Mouse (Mus musculus) embryo, embryonic 10 days (tissue): ENCODE data around the gene Pelp1.
"Not testable (repeated sequence)": the region's sequence is repeated elsewhere in the genome, so short reads cannot be mapped to it uniquely, and the experiment has no call there.

ENCODE experiments used
- DNase-seq: peaks from one replicate; pipeline ENCODE4 v3.0.0-alpha.2; 2015; ENCODE audit warnings: low spot score

Gene Pelp1

DNA sequence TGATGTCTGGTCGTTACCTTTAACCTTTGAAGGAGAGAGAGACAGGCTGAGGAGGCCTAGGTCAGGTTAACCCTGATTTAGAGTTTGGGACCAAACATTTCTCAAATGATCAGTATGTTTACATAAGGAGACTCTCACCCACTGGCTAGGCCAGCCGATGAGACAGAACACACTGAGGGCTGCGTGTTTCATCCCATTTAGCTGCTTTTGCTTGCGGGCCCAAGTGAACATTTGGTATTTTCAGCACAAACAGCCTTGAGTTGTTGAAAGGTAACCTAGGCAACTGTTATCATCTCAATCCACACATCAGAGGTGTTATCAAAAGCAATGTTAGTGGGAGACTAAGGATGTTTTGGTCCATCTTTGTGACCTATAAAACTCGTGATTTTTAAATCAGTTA is 9.7 kb upstream of the Pelp1 start:
- no peak for DNase-seq

DNA sequence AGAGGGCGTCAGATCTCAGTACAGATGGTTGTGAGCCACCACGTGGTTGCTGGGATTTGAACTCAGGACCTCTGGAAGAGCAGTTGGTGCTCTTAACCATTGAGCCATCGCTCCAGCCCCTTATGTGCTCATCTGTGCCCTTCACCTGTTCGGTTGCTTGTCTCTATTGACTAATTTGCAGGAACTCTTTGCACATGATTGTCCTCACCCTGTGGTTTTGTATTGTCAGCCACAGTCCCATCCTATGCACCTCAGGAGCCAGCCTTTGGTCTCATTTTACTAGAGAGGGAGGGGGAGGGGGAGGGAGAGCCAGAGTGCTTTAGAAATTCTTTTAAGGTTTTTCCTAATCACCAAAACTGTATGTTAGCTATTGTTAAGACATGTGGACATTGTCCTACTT is 8.4 kb upstream of the Pelp1 start:
- DNase-seq = no peak

DNA sequence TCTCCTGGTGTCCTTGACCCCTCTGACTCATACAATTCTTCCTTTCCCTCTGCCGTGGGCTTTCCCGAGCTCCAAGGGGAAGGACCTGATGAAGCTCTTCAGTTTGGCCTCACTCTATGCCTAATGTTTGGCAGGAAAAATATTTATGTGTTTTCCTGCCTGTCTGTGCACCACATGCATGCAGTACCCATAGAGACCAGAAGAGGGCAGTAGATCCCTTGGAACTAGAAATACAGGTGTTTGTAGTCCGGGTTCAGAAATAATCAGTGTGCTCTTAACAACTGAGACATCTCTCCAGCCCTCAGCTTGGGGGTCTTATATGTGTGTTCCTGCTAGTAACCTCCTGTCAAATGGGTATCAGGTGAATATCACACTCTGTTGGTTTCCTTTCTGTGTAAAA is 4.1 kb upstream of the Pelp1 start:
- DNase-seq = peak; percentile 86

DNA sequence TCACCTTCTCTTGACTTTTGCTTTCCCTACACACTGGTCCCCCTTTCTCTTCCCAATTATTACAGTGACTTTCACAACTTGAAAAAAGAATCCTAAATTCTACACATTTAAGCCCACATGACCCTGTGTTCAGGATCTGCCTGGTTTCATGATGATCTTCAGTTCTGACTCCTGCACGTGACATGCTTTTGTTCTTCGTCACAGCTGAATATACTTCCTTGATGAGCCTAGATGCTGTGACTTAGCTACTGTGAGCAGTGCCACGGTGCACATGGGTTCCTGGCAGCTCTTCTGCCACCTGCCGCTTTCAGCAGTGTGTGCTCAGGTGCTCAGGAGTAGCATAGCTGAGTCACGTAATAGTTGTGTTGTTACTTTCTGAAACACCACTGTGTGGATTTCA is 2.8 kb upstream of the Pelp1 start:
- no peak for DNase-seq

DNA sequence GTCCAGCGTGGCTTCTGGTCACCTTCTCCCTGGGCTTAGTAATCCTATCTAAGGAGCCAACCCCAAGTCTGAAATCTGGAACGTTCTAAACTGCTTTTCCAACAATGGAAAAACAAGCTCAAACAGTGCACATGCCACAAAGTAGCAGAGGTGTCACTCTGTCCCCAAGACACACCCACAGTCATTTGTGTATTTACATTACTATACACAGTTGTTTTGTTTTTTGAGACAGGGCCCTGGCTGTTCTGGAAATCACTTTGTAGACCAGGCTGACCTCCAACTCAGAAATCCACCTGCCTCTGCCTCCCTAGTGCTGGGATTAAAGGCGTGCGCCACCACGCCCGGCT is 439 bp upstream of the Pelp1 start:
- no peak for DNase-seq

DNA sequence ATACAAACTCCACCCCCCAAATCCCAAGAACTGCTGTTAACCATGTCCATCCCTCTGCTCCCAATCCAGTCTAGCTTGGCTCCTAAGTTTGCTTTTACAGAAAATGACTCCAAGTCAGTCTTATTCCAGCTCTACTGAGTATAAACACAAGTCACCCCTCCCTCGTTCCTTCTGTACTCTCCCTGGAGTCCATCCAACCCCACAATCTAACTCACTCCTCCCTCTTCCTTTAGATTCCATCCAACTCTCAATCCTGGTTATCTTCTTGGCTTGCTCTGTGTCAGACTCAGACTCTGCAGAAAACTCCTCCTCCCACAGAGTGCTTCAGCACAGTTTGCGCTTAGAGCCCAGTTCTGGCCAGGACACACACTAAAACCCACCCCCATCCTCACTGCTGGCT is 6.2 kb downstream of the Pelp1 start:
- no peak for DNase-seq

DNA sequence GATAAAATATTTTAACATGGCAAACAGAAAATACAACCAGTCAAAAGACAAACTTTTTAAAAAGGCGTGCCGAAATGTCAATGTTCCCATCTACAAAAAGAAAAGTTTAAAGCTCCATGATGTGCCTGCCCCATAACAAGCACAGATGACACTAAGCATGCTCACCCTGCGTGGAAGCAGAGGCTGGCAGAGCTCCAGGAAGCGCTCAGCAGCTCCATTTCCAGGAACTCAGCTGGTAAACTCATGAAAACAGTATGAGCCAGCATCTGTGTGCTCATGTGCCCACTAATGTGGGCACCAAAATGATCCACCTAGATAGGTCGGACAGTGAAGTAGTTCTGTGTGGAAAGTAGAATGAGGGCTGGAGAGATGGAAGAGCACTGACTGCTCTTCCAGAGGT is 20.4 kb downstream of the Pelp1 start:
- DNase-seq = no peak

DNA sequence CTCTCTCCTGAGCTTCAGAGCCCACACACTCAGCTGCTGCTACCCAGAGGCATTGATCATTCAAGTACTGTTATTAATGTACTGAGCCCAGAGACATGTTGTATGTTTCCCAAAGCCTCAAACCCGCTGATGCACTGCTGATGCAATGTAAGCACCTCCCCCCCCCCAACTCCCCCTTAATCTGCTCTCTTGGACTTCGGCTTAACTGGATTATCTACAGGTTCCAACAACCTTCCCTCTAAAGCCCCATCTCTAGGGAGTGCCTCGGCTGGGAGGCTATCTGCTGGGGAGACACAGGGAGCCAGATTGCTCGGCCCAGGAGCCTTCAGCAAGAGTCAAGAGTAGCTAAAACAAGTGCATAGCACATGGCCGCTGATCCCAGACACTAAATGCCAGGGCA is 22.4 kb downstream of the Pelp1 start:
- DNase-seq = no peak

DNA sequence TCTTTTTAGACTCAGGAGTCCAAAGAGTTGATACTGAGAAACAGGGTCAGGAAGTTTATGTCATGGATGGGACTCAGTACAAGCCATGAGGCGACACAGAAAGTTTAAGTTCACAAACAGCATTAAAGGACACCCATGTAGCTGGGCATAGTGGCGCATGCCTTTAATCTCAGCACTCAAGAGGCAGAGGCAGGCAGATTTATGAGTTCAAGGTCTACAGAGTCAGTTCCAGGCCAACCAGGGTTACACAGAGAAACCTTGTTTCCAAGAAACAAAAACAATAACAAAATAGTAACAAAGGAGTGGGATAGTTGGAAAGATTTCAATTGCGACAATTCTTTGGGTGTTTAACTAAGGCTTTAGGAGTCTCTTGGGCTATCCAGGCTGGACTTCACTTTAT is 25.7 kb downstream of the Pelp1 start:
- DNase-seq = no peak

DNA sequence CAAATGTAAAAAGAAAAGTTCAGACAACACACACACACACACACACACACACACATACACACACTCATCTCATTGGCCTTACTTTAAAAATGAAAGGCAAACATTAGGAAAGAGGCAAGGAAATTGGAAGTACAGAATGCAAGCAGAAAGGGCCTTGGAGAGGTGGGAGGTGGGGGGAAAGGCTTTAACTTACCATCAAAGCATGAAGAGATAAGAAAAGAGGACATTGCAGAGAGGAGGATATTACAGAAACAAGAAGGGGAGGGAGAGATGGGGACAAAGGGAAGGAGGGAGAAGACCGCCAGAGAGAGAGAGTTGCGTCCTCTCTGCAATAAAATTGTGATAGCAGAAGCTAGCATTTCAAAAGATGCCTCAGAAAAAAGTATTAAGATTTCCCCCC is 28.5 kb downstream of the Pelp1 start:
- no peak for DNase-seq

DNA sequence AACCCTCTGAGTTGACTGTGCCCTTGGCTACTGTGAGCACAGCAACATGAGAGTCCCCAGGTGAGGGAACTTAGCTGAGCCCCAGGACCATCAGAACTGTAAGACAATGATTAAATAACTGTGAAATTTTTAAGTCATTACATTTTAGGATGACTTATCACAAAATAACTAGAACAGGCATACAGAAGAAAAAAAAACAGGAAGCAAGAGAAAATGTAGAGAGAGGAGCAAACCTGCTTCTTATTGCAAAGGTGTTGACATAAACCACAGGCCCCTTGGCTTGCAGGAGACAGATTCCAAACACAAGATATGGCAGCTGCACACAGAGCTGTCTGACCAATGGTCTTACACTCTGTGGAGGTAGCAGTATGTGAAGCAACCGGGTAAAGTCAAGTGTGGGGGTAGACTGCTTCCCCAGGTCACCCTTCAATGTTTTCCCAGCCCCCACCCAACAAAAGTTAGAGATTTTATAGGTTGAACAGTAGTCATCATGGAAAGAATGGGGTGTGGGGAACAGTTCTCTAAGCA is 29.3 kb downstream of the Pelp1 start:
- DNase-seq = no peak

DNA sequence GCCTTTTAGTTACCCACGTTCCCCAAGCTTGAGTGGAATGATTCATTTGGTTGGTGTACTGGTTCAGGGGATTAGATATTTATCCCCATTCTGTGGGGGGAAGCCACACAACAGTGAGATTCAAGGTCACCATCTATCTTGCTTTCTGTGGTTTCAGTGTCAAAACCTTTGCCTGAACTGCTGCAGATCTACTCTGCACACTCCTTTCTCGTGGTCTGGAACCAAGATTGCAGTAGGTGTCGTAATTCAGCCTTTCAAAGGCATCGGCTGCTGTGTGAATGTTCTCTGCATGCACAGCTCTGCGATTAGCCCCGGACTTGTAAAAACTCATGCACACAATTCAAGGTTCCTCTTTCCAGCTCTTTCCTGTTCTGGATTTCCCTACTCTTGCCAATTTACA is 33.8 kb downstream of the Pelp1 start:
- no peak for DNase-seq

DNA sequence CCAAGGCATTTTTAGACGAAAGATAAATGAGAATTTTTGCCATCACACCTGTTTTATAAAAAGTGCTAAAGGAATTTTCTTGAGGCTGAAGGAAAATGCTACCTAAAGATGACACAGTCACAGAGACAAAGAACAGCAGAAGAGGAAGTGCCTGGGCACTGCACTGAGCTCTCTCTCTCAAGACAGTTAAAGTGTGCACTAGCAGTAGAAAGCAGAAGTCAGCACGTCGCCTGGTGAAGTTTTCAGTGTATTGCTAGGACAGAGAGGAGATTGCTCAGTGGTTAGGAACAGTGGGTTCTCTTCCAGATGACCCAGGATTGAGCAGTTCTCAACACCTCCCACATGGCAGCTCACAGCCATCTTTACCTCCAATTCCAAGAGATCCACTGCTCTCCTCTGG is 35.5 kb downstream of the Pelp1 start:
- DNase-seq = no peak

DNA sequence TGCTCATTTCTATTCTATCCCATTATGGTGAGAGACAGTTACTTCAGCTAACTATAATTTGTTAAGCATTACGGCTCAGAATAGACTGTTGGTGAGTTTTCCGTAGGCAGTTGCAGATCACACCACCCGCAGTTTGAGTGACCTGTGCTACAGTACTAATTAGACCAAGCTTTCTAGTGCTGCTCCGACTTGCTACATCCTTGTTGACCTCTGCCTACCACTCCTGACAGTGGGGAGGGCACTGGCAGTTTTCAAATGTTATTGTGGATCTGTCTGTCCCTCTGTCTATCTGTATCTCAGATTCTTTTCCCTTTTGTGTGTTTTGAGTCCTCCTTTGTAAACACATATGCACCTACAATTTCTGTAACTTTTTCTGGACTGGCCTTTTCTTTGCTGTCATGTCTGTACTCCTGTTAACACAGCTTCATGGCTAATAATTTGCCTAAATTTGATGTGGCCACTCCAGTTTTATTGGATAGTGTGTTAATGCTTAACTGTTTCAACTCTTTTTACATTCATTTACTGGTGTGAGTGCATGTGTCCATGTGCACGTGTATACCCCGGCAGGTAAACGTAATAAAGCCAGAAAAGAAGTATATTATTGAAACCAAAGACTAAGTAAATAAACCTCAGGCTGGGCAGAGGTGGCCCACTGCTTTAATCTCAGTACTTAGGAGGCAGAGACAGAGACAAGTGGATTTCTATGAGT is 36.8 kb downstream of the Pelp1 start:
- DNase-seq = no peak

DNA sequence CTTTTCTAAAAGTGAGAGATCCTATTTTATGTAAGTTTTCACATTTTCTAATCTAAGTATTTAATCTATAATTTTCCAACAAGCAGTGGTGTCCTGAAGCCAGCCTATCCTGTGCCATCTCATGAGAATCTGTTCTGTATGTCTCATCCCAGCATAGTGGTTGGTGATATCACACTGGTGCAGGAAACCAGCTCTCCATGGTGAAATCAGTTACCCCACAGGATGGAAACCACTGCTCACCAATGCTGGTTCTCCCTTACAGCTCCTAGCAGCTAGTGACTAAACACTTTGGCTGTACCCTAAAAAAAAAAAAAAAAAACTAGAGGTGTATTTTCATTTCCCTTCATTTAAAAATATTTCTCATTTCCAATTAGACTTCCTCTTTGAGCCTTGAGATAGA is 37.4 kb downstream of the Pelp1 start:
- DNase-seq = no peak

DNA sequence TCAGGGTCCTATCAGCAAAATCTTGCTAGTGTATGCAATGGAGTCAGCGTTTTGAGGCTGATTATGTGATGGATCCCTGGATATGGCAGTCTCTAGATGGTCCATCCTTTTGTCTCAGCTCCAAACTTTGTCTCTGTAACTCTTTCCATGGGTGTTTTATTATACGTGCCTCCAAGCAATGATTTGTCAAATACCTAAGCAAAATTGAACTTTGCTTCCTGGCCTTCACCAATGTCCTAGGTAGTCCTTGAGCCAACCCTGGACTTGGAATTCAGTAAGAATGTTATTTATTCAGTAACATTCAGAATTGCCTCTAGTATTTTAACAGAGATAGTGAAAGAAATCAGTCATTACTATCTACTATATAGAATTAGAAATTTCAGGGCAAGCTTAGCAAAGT is 41.2 kb downstream of the Pelp1 start:
- DNase-seq = not testable (repeated sequence)

DNA sequence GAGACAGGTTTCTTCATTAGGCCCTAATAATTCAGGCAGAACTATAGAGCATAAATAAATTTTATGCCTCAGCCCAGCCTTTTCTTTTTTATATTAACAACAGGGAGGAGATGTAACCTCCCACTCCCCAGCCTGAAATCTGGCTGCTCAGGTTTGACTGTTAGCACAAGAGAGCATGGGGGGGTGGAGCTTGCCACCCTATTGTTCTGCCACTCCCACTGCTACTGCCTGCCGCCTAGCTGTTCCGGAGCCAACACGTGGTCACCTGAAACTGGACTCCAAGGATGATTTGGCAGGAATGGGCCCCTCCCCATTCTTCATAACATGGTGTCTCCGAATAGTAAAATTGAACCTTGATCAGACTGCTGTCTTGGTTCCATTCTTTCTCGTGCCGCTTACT is 42.1 kb downstream of the Pelp1 start:
- DNase-seq = not testable (repeated sequence)

DNA sequence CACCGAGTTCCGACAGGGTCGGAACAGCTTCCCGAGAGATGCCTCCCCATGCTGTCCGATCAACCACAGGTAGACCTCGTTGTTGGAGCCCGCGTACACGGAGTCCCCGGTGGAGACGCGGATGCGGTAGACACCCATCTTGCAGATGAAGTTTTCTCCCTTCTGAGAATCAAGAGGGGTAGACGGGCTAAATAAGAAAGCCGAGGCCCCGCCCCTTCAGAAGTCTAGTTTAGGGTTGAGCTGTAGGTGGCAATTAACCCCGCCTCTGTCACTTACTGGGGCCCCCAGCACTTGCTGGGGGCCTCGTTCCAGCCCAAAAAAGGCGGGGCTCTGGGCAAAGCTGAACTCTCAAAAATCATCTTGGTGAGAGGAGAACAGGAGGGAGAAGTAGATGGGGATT is 58.0 kb downstream of the Pelp1 start, which contains the start of gene Alox15:
TSS of gene Alox15 (minus strand) at position 164 of the 400 bp plus-strand sequence.
- DNase-seq = no peak

DNA sequence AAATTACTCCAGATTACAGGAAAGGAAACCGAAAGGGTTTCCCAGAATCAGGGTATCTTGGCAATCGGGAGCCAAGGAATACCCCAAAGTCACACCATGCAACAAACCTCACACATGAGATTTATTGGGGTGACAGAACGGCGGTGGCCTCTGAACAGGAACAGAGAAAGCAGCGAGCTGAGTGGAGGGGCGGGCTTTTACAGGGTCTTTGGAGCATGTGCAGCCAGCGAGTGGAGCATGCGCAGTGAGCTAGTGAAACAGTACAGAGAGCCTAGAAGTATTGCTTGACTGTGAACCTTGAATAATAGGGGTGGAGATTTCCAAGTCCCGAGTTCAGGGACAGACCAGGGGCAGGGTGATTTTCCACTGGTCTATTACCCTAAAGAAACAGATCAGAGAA is 61.2 kb downstream of the Pelp1 start:
- DNase-seq = no peak

DNA sequence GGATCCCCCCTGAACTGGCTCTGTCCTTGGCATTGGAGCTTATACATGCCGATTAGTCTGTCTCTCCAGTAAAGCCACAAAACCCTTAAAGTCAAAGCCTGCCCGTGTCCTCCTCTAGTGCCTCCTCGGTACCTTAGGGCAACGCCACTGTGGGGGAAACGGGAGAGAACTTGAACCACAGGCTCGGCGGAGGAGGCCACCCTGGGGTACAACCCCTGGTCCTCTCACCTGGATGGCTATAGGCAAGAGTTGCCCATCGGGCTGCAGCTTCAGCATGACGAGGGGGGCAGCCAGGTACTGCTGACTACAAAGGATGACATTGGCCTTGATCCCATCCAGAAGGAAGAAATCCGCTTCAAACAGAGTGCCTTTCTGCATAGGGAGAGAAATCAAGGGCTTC is 62.0 kb downstream of the Pelp1 start:
- no peak for DNase-seq

DNA sequence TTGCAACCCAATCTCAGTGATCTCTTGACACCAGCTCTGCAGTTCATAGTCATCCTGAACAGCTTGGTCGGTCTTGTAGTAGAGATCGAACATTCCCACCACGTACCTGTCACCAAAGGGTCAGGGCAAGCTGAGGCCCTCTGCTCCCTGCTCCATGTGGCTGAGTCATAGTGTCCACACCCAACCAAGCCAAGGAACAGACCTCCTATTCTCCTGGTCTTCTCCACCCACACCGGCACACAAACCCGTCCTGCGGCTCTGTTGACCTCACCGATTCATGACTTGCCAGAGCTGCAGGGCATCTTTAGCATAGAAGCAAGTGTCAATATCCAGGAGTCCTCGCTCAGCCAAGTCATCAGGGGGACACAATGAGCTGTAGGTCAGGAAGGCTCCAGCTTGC is 64.3 kb downstream of the Pelp1 start:
- DNase-seq = no peak

DNA sequence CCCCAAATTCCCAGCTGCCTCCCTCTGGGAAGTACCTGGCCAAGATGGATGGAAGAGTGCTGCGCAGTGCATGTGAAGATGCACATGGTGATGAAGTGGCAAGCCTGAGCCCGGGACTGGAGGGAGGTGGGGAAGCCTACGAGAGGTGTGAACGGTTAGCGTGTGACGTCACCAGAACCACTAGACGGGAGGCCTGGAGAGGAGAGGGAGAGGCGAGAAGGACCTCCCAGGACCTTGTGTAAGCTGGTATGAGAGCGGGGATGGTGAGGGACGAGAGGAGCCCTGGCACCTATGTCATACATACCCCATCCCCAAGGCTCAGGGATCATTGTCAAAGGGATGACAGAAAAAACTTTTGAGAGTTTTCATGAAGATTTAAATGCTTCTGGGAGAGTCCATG is 64.8 kb downstream of the Pelp1 start:
- DNase-seq = no peak
